Mouse (Mus musculus): ENCODE measurements at regions not wholly inside any gene's neighbourhood (a gene's known extent, or its start where the extent isn't known, plus 50 kb on each side); places are given as distances from the start of the nearest gene placed in this dataset.
A peak's percentile ranks its signal among the peaks of the same experiment; 100 is the strongest.

- H3K9ac ChIP-seq (ENCODE audit: low read depth, low read length) = no peak overlapping the region
- DNase-seq (ENCODE audit: low spot score) (no peak), ATAC-seq (ENCODE audit: low FRiP score) (no peak)
- H3K27ac ChIP-seq (ENCODE audit: low read depth, low read length) = no peak overlapping the region
- no peak overlapping the region for H3K4me2 ChIP-seq (replicated peaks; ENCODE audit: low read depth, low read length)
- no peaks in the 10 kb centered on the region for H3K27me3 ChIP-seq (ENCODE audit: control insufficient read depth, insufficient read depth, low read length)
- H3K4me1 ChIP-seq (replicated peaks; ENCODE audit: control insufficient read depth, insufficient read depth, low read length) = no peaks in the 10 kb centered on the region
- no peak overlapping the region for H3K4me3 ChIP-seq (ENCODE audit: low read depth, low read length)
- no peaks in the 10 kb centered on the region for H3K9me3 ChIP-seq (ENCODE audit: control insufficient read depth, low read length)
- WGBS = 18% methylated on average over 7 of the region's 7 CpGs
- H3K36me3 ChIP-seq (ENCODE audit: control insufficient read depth, insufficient read depth, low read length) = no peaks in the 10 kb centered on the region
Measured at GRCm38 (mm10) chr16:76765536-76765935, 248.0 kb upstream of the Usp25 start.

GRCm38 (mm10) chr16:76764994-76765393 is 248.5 kb upstream of the Usp25 start:
- Histone ChIP-seq H3K9ac (ENCODE audit: low read depth, low read length) (no peak overlapping the region), H3K4me1 (replicated peaks; ENCODE audit: control insufficient read depth, insufficient read depth, low read length) (no peaks in the 10 kb centered on the region), H3K36me3 (ENCODE audit: control insufficient read depth, insufficient read depth, low read length) (no peaks in the 10 kb centered on the region), H3K27me3 (ENCODE audit: control insufficient read depth, insufficient read depth, low read length) (no peaks in the 10 kb centered on the region), H3K4me3 (ENCODE audit: low read depth, low read length) (no peak overlapping the region), H3K4me2 (replicated peaks; ENCODE audit: low read depth, low read length) (no peak overlapping the region), H3K27ac (ENCODE audit: low read depth, low read length) (no peak overlapping the region), H3K9me3 (ENCODE audit: control insufficient read depth, low read length) (no peaks in the 10 kb centered on the region)
- WGBS = 50% methylated on average over 5 of the region's 5 CpGs
- ATAC-seq (ENCODE audit: low FRiP score) (no peak), DNase-seq (ENCODE audit: low spot score) (no peak)

GRCm38 (mm10) chr16:76762619-76763283 is 250.8 kb upstream of the Usp25 start:
- Histone ChIP-seq H3K9me3 (ENCODE audit: control insufficient read depth, low read length) (no peaks in the 10 kb centered on the region), H3K27ac (ENCODE audit: low read depth, low read length) (no peak overlapping the region), H3K9ac (ENCODE audit: low read depth, low read length) (no peak overlapping the region), H3K27me3 (ENCODE audit: control insufficient read depth, insufficient read depth, low read length) (no peaks in the 10 kb centered on the region), H3K4me3 (ENCODE audit: low read depth, low read length) (no peak overlapping the region), H3K4me2 (replicated peaks; ENCODE audit: low read depth, low read length) (no peak overlapping the region), H3K4me1 (replicated peaks; ENCODE audit: control insufficient read depth, insufficient read depth, low read length) (no peaks in the 10 kb centered on the region), H3K36me3 (ENCODE audit: control insufficient read depth, insufficient read depth, low read length) (no peaks in the 10 kb centered on the region)
- WGBS = 3% methylated on average over 8 of the region's 8 CpGs
- ATAC-seq (ENCODE audit: low FRiP score) (no peak), DNase-seq (ENCODE audit: low spot score) (peak; percentile 46)

- Histone ChIP-seq H3K36me3 (ENCODE audit: control insufficient read depth, insufficient read depth, low read length) (no peaks in the 10 kb centered on the region), H3K4me3 (ENCODE audit: low read depth, low read length) (no peak overlapping the region), H3K4me2 (replicated peaks; ENCODE audit: low read depth, low read length) (no peak overlapping the region), H3K9me3 (ENCODE audit: control insufficient read depth, low read length) (no peaks in the 10 kb centered on the region), H3K27me3 (ENCODE audit: control insufficient read depth, insufficient read depth, low read length) (no peaks in the 10 kb centered on the region), H3K27ac (ENCODE audit: low read depth, low read length) (no peak overlapping the region), H3K4me1 (replicated peaks; ENCODE audit: control insufficient read depth, insufficient read depth, low read length) (no peaks in the 10 kb centered on the region), H3K9ac (ENCODE audit: low read depth, low read length) (no peak overlapping the region)
- 54% methylated on average over 1 of the region's 1 CpGs for WGBS
- DNase-seq (ENCODE audit: low spot score) (no peak), ATAC-seq (ENCODE audit: low FRiP score) (no peak)
Measured at GRCm38 (mm10) chr16:76761848-76762247, 251.7 kb upstream of the Usp25 start.

GRCm38 (mm10) chr16:76761004-76761403 is 252.5 kb upstream of the Usp25 start:
- Histone ChIP-seq H3K27ac (ENCODE audit: low read depth, low read length) (no peak overlapping the region), H3K4me3 (ENCODE audit: low read depth, low read length) (no peak overlapping the region), H3K9me3 (ENCODE audit: control insufficient read depth, low read length) (no peaks in the 10 kb centered on the region), H3K27me3 (ENCODE audit: control insufficient read depth, insufficient read depth, low read length) (no peaks in the 10 kb centered on the region), H3K36me3 (ENCODE audit: control insufficient read depth, insufficient read depth, low read length) (no peaks in the 10 kb centered on the region), H3K9ac (ENCODE audit: low read depth, low read length) (no peak overlapping the region), H3K4me1 (replicated peaks; ENCODE audit: control insufficient read depth, insufficient read depth, low read length) (no peaks in the 10 kb centered on the region), H3K4me2 (replicated peaks; ENCODE audit: low read depth, low read length) (no peak overlapping the region)
- 94% methylated on average over 1 of the region's 1 CpGs for WGBS
- no peak for DNase-seq (ENCODE audit: low spot score)
- no peak for ATAC-seq (ENCODE audit: low FRiP score)

GRCm38 (mm10) chr16:76754871-76755270 is 258.6 kb upstream of the Usp25 start:
- 69% methylated on average over 3 of the region's 3 CpGs for WGBS

GRCm38 (mm10) chr16:76746385-76746784 is 267.1 kb upstream of the Usp25 start:
- 92% methylated on average over 3 of the region's 3 CpGs for WGBS
- Histone ChIP-seq H3K27ac (ENCODE audit: low read depth, low read length) (no peak overlapping the region), H3K9me3 (ENCODE audit: control insufficient read depth, low read length) (no peaks in the 10 kb centered on the region), H3K27me3 (ENCODE audit: control insufficient read depth, insufficient read depth, low read length) (no peaks in the 10 kb centered on the region), H3K4me1 (replicated peaks; ENCODE audit: control insufficient read depth, insufficient read depth, low read length) (no peaks in the 10 kb centered on the region), H3K9ac (ENCODE audit: low read depth, low read length) (no peak overlapping the region), H3K36me3 (ENCODE audit: control insufficient read depth, insufficient read depth, low read length) (no peaks in the 10 kb centered on the region), H3K4me2 (replicated peaks; ENCODE audit: low read depth, low read length) (no peak overlapping the region), H3K4me3 (ENCODE audit: low read depth, low read length) (no peak overlapping the region)
- ATAC-seq (ENCODE audit: low FRiP score) = no peak
- no peak for DNase-seq (ENCODE audit: low spot score)

More at GRCm38 (mm10) chr16:76754871-76755270, 258.6 kb upstream of the Usp25 start:
- H3K9ac ChIP-seq (ENCODE audit: low read depth, low read length) = no peak overlapping the region
- no peak overlapping the region for H3K27ac ChIP-seq (ENCODE audit: low read depth, low read length)
- DNase-seq (ENCODE audit: low spot score) (no peak), ATAC-seq (ENCODE audit: low FRiP score) (no peak)
- no peak overlapping the region for H3K4me3 ChIP-seq (ENCODE audit: low read depth, low read length)
- H3K4me2 ChIP-seq (replicated peaks; ENCODE audit: low read depth, low read length) = no peak overlapping the region
- no peaks in the 10 kb centered on the region for H3K9me3 ChIP-seq (ENCODE audit: control insufficient read depth, low read length)
- no peaks in the 10 kb centered on the region for H3K36me3 ChIP-seq (ENCODE audit: control insufficient read depth, insufficient read depth, low read length)
- H3K4me1 ChIP-seq (replicated peaks; ENCODE audit: control insufficient read depth, insufficient read depth, low read length) = no peaks in the 10 kb centered on the region
- no peaks in the 10 kb centered on the region for H3K27me3 ChIP-seq (ENCODE audit: control insufficient read depth, insufficient read depth, low read length)

GRCm38 (mm10) chr16:76741141-76741540 is 272.4 kb upstream of the Usp25 start:
- H3K9ac ChIP-seq (ENCODE audit: low read depth, low read length) = no peak overlapping the region
- H3K36me3 ChIP-seq (ENCODE audit: control insufficient read depth, insufficient read depth, low read length) = no peaks in the 10 kb centered on the region
- DNase-seq (ENCODE audit: low spot score) = peak; percentile 14
- H3K4me1 ChIP-seq (replicated peaks; ENCODE audit: control insufficient read depth, insufficient read depth, low read length) = no peaks in the 10 kb centered on the region
- H3K27ac ChIP-seq (ENCODE audit: low read depth, low read length) = no peak overlapping the region
- 32% methylated on average over 3 of the region's 3 CpGs for WGBS
- no peaks in the 10 kb centered on the region for H3K9me3 ChIP-seq (ENCODE audit: control insufficient read depth, low read length)
- no peak overlapping the region for H3K4me3 ChIP-seq (ENCODE audit: low read depth, low read length)
- no peaks in the 10 kb centered on the region for H3K27me3 ChIP-seq (ENCODE audit: control insufficient read depth, insufficient read depth, low read length)
- H3K4me2 ChIP-seq (replicated peaks; ENCODE audit: low read depth, low read length) = no peak overlapping the region
- ATAC-seq (ENCODE audit: low FRiP score) = peak; percentile 71

- ATAC-seq (ENCODE audit: low FRiP score) (0 out of 2 replicates have a peak, but pooled peaks have one; percentile 19), DNase-seq (ENCODE audit: low spot score) (no peak)
- Histone ChIP-seq H3K36me3 (ENCODE audit: control insufficient read depth, insufficient read depth, low read length) (no peaks in the 10 kb centered on the region), H3K9ac (ENCODE audit: low read depth, low read length) (no peak overlapping the region), H3K27me3 (ENCODE audit: control insufficient read depth, insufficient read depth, low read length) (no peaks in the 10 kb centered on the region), H3K4me3 (ENCODE audit: low read depth, low read length) (no peak overlapping the region), H3K4me1 (replicated peaks; ENCODE audit: control insufficient read depth, insufficient read depth, low read length) (no peaks in the 10 kb centered on the region), H3K4me2 (replicated peaks; ENCODE audit: low read depth, low read length) (no peak overlapping the region), H3K27ac (ENCODE audit: low read depth, low read length) (no peak overlapping the region), H3K9me3 (ENCODE audit: control insufficient read depth, low read length) (no peaks in the 10 kb centered on the region)
- 86% methylated on average over 4 of the region's 4 CpGs for WGBS
Measured at GRCm38 (mm10) chr16:76725991-76726390, 287.5 kb upstream of the Usp25 start.

All from hindbrain, embryonic 11.5 days (tissue).